Mouse (Mus musculus) right cerebral cortex, postnatal 36 days (tissue): Measurements from ENCODE around the gene Glyr1.
A peak's percentile ranks its signal among the peaks of the same experiment; 100 is the strongest.

Experiments used
- DNase-seq, 2 experiments: peaks; one replicate each; pipeline ENCODE4 v3.0.0; 2022; ENCODE audit warnings: low spot score in 2 of 2, mixed read lengths in 1 of 2

Glyr1 gene

GRCm38 (mm10) chr16:5011285-5011684, 38.4 kb downstream of the Glyr1 start:
- DNase-seq, result no peak

GRCm38 (mm10) chr16:5010371-5010935, 39.2 kb downstream of the Glyr1 start:
- no peak for DNase-seq

- no peak for DNase-seq
These were observed 41.6 kb downstream of the Glyr1 start for GRCm38 (mm10) chr16:5008076-5008475.

- no peak for DNase-seq
These were observed 42.2 kb downstream of the Glyr1 start for GRCm38 (mm10) chr16:5007492-5007891.

GRCm38 (mm10) chr16:5007067-5007466, 42.6 kb downstream of the Glyr1 start, which contains the start of gene Smim22:
Gene Smim22, plus strand, starts transcription at chr16:5007288.
- no peak for DNase-seq

- no peak for DNase-seq
These were observed 49.1 kb downstream of the Glyr1 start for GRCm38 (mm10) chr16:5000611-5001010.

- no peak for DNase-seq
These were observed 50.7 kb downstream of the Glyr1 start for GRCm38 (mm10) chr16:4998984-4999383.

- no peak for DNase-seq
These were observed 52.1 kb downstream of the Glyr1 start, which contains the start of gene Sept12 for GRCm38 (mm10) chr16:4997553-4997952. Gene Sept12, minus strand, starts transcription at chr16:4997852.

GRCm38 (mm10) chr16:4993276-4993675, 56.4 kb downstream of the Glyr1 start:
- no peak for DNase-seq

GRCm38 (mm10) chr16:4984717-4985116, 64.9 kb downstream of the Glyr1 start:
- no peak for DNase-seq

GRCm38 (mm10) chr16:4979755-4980380, 69.8 kb downstream of the Glyr1 start:
- no peak for DNase-seq

- peak in 1 of 2 experiments; percentile 37 for DNase-seq
These were observed 71.2 kb downstream of the Glyr1 start for GRCm38 (mm10) chr16:4978275-4979051.

- peak in 1 of 2 experiments; percentile 47 for DNase-seq
These were observed 73.5 kb downstream of the Glyr1 start for GRCm38 (mm10) chr16:4976180-4976579.

- no peak for DNase-seq
These were observed 75.1 kb downstream of the Glyr1 start for GRCm38 (mm10) chr16:4974521-4974920.

- no peak for DNase-seq
These were observed 78.0 kb downstream of the Glyr1 start for GRCm38 (mm10) chr16:4971626-4972025.

GRCm38 (mm10) chr16:4969055-4969843, 80.4 kb downstream of the Glyr1 start:
- DNase-seq, result no peak

- DNase-seq, result no peak
These were observed 81.2 kb downstream of the Glyr1 start for GRCm38 (mm10) chr16:4968426-4968825.

- no peak for DNase-seq
These were observed 84.1 kb downstream of the Glyr1 start for GRCm38 (mm10) chr16:4965392-4966129.

GRCm38 (mm10) chr16:4964731-4965391, 84.8 kb downstream of the Glyr1 start:
- no peak for DNase-seq
